ENCODE assay signal across 24 mouse cellular contexts in the genomic region with DNA sequence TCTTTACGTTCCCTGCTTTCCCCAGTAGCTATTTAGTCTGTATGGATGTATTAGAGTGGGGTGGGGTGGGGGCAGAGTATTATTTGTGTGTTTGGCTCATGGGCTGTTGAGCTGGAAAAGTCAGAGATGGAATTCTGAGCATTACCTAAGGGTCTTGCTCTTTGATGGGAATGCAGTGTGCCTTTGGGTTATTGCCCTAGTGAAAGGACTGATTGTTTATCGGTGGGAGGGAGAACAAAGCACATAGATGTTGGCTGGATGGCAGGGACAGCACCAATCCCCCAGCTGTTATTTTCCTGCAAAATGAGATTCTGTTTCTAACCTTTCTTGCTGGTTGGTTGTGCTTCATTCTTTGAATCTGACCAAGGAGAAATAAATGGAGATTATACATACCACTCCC.
DNase-seq lines count a peak whose midpoint lies in the region; ATAC-seq and TF ChIP-seq lines count a peak whose summit lies in the region.
"Had no signal": no experiment of that assay in that cellular context is flagged by ENCODE, and none has a peak within 500 bp of the region (broad histone marks: within the 10 kb centered on the region; RNA-seq: fewer than 3 reads in every experiment).

No protein-coding gene starts in this region.

- 71% methylated on average over 2 of the region's 2 CpGs for WGBS in cerebellum, adult 2 months

- H3K4me1 ChIP-seq in cerebellum, adult 2 months (ENCODE audit: control insufficient read depth, insufficient read depth, low read length): no peaks in the 10 kb centered on the region
- H3K4me1 ChIP-seq: embryonic facial prominence, embryonic 10.5 days; forebrain, embryonic 13.5 days; heart, embryonic 10.5 days; hindbrain, embryonic 12.5 days had no signal

- TF ChIP-seq POLR2A in cerebellum, adult 2 months (IDR thresholded peaks at IDR 0.05; ENCODE audit: borderline replicate concordance, insufficient read depth, low read length): no peak

- no peak overlapping the region for H3K4me3 ChIP-seq in cerebellum, adult 2 months (replicated peaks; ENCODE audit: insufficient read depth, low read depth, low read length)
- H3K4me3 ChIP-seq: embryonic facial prominence, embryonic 10.5 days; forebrain, embryonic 13.5 days; heart, embryonic 10.5 days; hindbrain, embryonic 12.5 days had no signal

- ATAC-seq in megakaryocyte, adult 5-6 weeks (ENCODE audit: poor library complexity, severe bottlenecking): no peak
- ATAC-seq: CD4-positive, CD25-positive, alpha-beta regulatory T cell, adult 4 months; forebrain, embryonic 13.5 days; forebrain, postnatal 0 days; hindbrain, embryonic 16.5 days had no signal

- DNase-seq in cerebellum, adult 2 months: no peak
- DNase-seq in cerebellum, adult 18-20 months: no peak
- peak; percentile 3 to 5 for DNase-seq in layer of hippocampus, adult 8-10 months (ENCODE audit: low spot score in 2 of 2)
- DNase-seq in layer of hippocampus, postnatal 25 days (ENCODE audit: extremely low spot score in 1 of 2, low spot score in 1 of 2): no peak
- peak; percentile 8 for DNase-seq in retina, postnatal 1 day
- no peak for DNase-seq in retina, embryonic 14.5 days (ENCODE audit: low spot score)
- DNase-seq: adrenal gland, adult 8-10 months; adrenal gland, postnatal 36 days; B cell, adult 2 months; cerebellum, adult 11 months; cerebellum, adult 9-11 months; cerebellum, postnatal 36 days; forebrain, postnatal 0 days; gastrocnemius, postnatal 36 days; heart, adult 18-20 months; heart, postnatal 10 days; heart, postnatal 4 days had no signal

- H3K27me3 ChIP-seq in cerebellum, adult 2 months (ENCODE audit: control insufficient read depth, insufficient read depth, low read length): no peaks in the 10 kb centered on the region
- H3K27me3 ChIP-seq: forebrain, embryonic 13.5 days; hindbrain, embryonic 12.5 days had no signal

- no peak for TF ChIP-seq CTCF in cerebellum, adult 2 months (IDR thresholded peaks at IDR 0.05; ENCODE audit: borderline replicate concordance, insufficient read depth, low read depth, low read length)

- H3K27ac ChIP-seq in cerebellum, adult 2 months (ENCODE audit: insufficient read depth, low read length): peak overlapping the region; percentile 13; the same call in 1 of the 2 replicates
- H3K27ac ChIP-seq: embryonic facial prominence, embryonic 10.5 days; forebrain, embryonic 13.5 days; heart, embryonic 10.5 days; hindbrain, embryonic 12.5 days had no signal

Comparison
In these comparisons a context has a peak if more than half of its experiments do, and no peak if none do; other contexts are left out.
1. DNase-seq: peak in layer of hippocampus, adult 8-10 months (2 of 2) and retina, postnatal 1 day (single experiment); none in cerebellum, adult 2 months (0 of 2), cerebellum, adult 18-20 months (0 of 2), layer of hippocampus, postnatal 25 days (0 of 2) and retina, embryonic 14.5 days (single experiment).